Mouse (Mus musculus): ENCODE measurements around the gene Gfy. TPM values are rescaled to one million over a fixed set of nuclear protein-coding genes. Genes with fewer than 3 reads are reported as not detected.
A peak's percentile ranks its signal among the peaks of the same experiment; 100 is the strongest.

Gfy gene
- not detected in 2 replicates for polyA plus RNA-seq (2014; fragmentation: Nextera tagmentation; extraction: Ambion mirVana)

- WGBS = 22% methylated on average over 7 of the region's 7 CpGs
- no peak for TF ChIP-seq CTCF (IDR thresholded peaks at IDR 0.05; ENCODE audit: low read depth)
- Histone ChIP-seq H3K27me3 (ENCODE audit: insufficient read depth, low read length) (peaks cover 100% of the 10 kb centered on the region), H3K4me1 (ENCODE audit: insufficient read depth) (no peaks in the 10 kb centered on the region), H3K4me2 (no peak within 1 kb of the TSS), H3K9me3 (ENCODE audit: low read depth, low read length) (no peaks in the 10 kb centered on the region), H3K4me3 (ENCODE audit: low read depth, low read length) (no peak within 1 kb of the TSS), H3K27ac (ENCODE audit: low read depth) (no peak within 1 kb of the TSS), H3K9ac (no peak within 1 kb of the TSS), H3K36me3 (ENCODE audit: insufficient read depth) (no peaks in the 10 kb centered on the region)
- DNase-seq (no peak), ATAC-seq (ENCODE audit: insufficient read depth) (no peak)
These were observed at the start of gene Gfy for GRCm38 (mm10) chr7:45179469-45179868. Gene Gfy (minus strand): TSS chr7:45179569.

DNA sequence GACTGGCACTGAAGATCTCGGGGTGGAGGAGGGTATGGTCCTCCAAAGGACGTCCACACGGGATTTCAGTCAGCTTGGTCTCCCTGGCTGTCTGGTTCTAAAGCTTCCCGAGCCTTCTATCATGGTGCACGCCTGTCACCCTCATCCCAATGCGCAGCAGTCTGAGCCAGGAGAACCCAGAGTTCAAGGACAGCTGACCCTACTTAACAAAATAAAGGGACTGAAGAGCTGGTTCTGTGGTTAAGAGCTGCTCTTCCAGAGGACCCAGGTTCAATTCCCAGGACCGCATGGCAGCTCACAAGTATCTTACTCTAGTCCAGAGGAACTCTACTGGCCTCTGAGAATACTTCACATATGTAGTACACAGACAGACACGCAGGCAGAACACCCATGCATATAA is 49.7 kb upstream of the Gfy start:
- WGBS = 90% methylated on average over 8 of the region's 8 CpGs
- Histone ChIP-seq H3K4me2 (no peak overlapping the region), H3K9me3 (ENCODE audit: low read depth, low read length) (no peaks in the 10 kb centered on the region), H3K27ac (ENCODE audit: low read depth) (no peak overlapping the region), H3K27me3 (ENCODE audit: insufficient read depth, low read length) (no peaks in the 10 kb centered on the region), H3K9ac (no peak overlapping the region), H3K36me3 (ENCODE audit: insufficient read depth) (peaks cover 95% of the 10 kb centered on the region), H3K4me3 (ENCODE audit: low read depth, low read length) (no peak overlapping the region), H3K4me1 (ENCODE audit: insufficient read depth) (no peaks in the 10 kb centered on the region)
- ATAC-seq (ENCODE audit: insufficient read depth) = no peak
- no peak for TF ChIP-seq CTCF (IDR thresholded peaks at IDR 0.05; ENCODE audit: low read depth)
- no peak for DNase-seq

GRCm38 (mm10) chr7:45228548-45228947 is 49.2 kb upstream of the Gfy start:
- WGBS = 89% methylated on average over 18 of the region's 18 CpGs
- H3K4me1 ChIP-seq (ENCODE audit: insufficient read depth) = no peaks in the 10 kb centered on the region
- no peak overlapping the region for H3K4me3 ChIP-seq (ENCODE audit: low read depth, low read length)
- no peak overlapping the region for H3K27ac ChIP-seq (ENCODE audit: low read depth)
- no peak overlapping the region for H3K9ac ChIP-seq
- peaks cover 95% of the 10 kb centered on the region for H3K36me3 ChIP-seq (ENCODE audit: insufficient read depth)
- H3K9me3 ChIP-seq (ENCODE audit: low read depth, low read length) = no peaks in the 10 kb centered on the region
- DNase-seq = no peak
- H3K4me2 ChIP-seq = no peak overlapping the region
- no peak for ATAC-seq (ENCODE audit: insufficient read depth)
- TF ChIP-seq CTCF (IDR thresholded peaks at IDR 0.05; ENCODE audit: low read depth) = no peak
- H3K27me3 ChIP-seq (ENCODE audit: insufficient read depth, low read length) = no peaks in the 10 kb centered on the region

DNA sequence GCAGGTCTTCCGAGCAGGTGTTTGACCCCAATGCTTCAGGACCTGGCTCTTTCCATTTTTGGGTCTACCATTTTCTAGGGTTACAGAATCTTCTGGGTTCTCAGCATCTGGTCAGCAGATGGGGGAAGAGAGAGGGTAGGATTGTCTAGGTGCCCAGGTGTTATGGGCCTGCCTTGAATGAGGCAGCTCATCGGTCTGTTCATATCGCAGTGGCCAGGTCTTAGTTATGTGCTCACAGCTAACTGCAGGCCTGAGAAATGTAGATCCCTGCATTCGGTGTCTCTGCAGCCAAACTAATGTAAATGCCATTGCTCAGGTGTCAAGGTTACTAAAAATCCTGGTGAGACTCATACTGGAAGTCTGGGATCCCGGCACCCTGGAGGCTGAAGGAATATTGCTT is 47.1 kb upstream of the Gfy start:
- no peaks in the 10 kb centered on the region for H3K4me1 ChIP-seq (ENCODE audit: insufficient read depth)
- DNase-seq (no peak), ATAC-seq (ENCODE audit: insufficient read depth) (no peak)
- TF ChIP-seq CTCF (IDR thresholded peaks at IDR 0.05; ENCODE audit: low read depth) = no peak
- no peak overlapping the region for H3K4me2 ChIP-seq
- no peak overlapping the region for H3K9ac ChIP-seq
- H3K27me3 ChIP-seq (ENCODE audit: insufficient read depth, low read length) = no peaks in the 10 kb centered on the region
- H3K9me3 ChIP-seq (ENCODE audit: low read depth, low read length) = no peaks in the 10 kb centered on the region
- peaks cover 95% of the 10 kb centered on the region for H3K36me3 ChIP-seq (ENCODE audit: insufficient read depth)
- H3K27ac ChIP-seq (ENCODE audit: low read depth) = no peak overlapping the region
- 96% methylated on average over 5 of the region's 5 CpGs for WGBS
- H3K4me3 ChIP-seq (ENCODE audit: low read depth, low read length) = no peak overlapping the region

GRCm38 (mm10) chr7:45224826-45225225 is 45.5 kb upstream of the Gfy start:
- Histone ChIP-seq H3K9ac (no peak overlapping the region), H3K4me3 (ENCODE audit: low read depth, low read length) (no peak overlapping the region), H3K4me1 (ENCODE audit: insufficient read depth) (no peaks in the 10 kb centered on the region), H3K27ac (ENCODE audit: low read depth) (no peak overlapping the region), H3K4me2 (no peak overlapping the region), H3K36me3 (ENCODE audit: insufficient read depth) (peaks cover 98% of the 10 kb centered on the region), H3K9me3 (ENCODE audit: low read depth, low read length) (no peaks in the 10 kb centered on the region), H3K27me3 (ENCODE audit: insufficient read depth, low read length) (no peaks in the 10 kb centered on the region)
- WGBS = 87% methylated on average over 7 of the region's 7 CpGs
- DNase-seq (no peak), ATAC-seq (ENCODE audit: insufficient read depth) (no peak)
- TF ChIP-seq CTCF (IDR thresholded peaks at IDR 0.05; ENCODE audit: low read depth) = no peak

DNA sequence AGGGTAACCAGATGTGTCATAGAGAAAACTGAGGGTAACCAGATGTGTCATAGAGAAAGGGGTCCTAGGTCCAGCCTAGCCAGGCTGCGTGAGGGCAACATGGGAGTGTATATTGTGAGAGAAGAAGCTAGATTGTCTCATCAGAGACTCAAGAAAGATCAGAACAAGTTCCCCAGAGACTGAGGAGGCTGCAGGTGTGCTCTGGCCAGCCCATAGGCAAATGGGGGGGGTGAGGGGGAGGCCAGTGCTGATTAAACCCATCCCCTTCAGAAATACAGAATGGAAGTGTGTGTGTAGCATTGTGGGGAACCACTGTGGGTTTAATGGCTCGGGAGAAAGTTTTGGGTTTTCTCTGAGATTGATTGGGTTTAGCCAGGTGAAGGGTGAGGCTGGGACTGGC is 42.3 kb upstream of the Gfy start:
- Histone ChIP-seq H3K36me3 (ENCODE audit: insufficient read depth) (peaks cover 95% of the 10 kb centered on the region), H3K4me3 (ENCODE audit: low read depth, low read length) (no peak overlapping the region), H3K4me1 (ENCODE audit: insufficient read depth) (peaks cover 10% of the 10 kb centered on the region; the same call in 1 of the 2 replicates), H3K9ac (no peak overlapping the region), H3K27me3 (ENCODE audit: insufficient read depth, low read length) (no peaks in the 10 kb centered on the region), H3K4me2 (no peak overlapping the region), H3K27ac (ENCODE audit: low read depth) (no peak overlapping the region), H3K9me3 (ENCODE audit: low read depth, low read length) (no peaks in the 10 kb centered on the region)
- WGBS = 84% methylated on average over 2 of the region's 2 CpGs
- DNase-seq (no peak), ATAC-seq (ENCODE audit: insufficient read depth) (no peak)
- no peak for TF ChIP-seq CTCF (IDR thresholded peaks at IDR 0.05; ENCODE audit: low read depth)

GRCm38 (mm10) chr7:45216442-45217183 is 37.2 kb upstream of the Gfy start:
- Histone ChIP-seq H3K27me3 (ENCODE audit: insufficient read depth, low read length) (peaks cover 4% of the 10 kb centered on the region; the same call in 1 of the 2 replicates), H3K27ac (ENCODE audit: low read depth) (peak overlapping the region; percentile 99), H3K9me3 (ENCODE audit: low read depth, low read length) (no peaks in the 10 kb centered on the region), H3K4me3 (ENCODE audit: low read depth, low read length) (peak overlapping the region; percentile 89), H3K4me1 (ENCODE audit: insufficient read depth) (peaks cover 13% of the 10 kb centered on the region; the same call in 1 of the 2 replicates), H3K4me2 (peak overlapping the region; percentile 97), H3K9ac (peak overlapping the region; percentile 99), H3K36me3 (ENCODE audit: insufficient read depth) (peaks cover 44% of the 10 kb centered on the region)
- TF ChIP-seq CTCF (IDR thresholded peaks at IDR 0.05; ENCODE audit: low read depth) = no peak
- peak; percentile 90 for ATAC-seq (ENCODE audit: insufficient read depth)
- 2% methylated on average over 13 of the region's 13 CpGs for WGBS
- peak; percentile 95 for DNase-seq
